Mouse (Mus musculus) thymus, adult 18-20 months (tissue): ENCODE measurements around the gene Actb.
A peak's percentile ranks its signal among the peaks of the same experiment; 100 is the strongest.
"Not testable (repeated sequence)": the region's sequence is repeated elsewhere in the genome, so short reads cannot be mapped to it uniquely, and the experiment has no call there.

Experiments
- DNase-seq, 2 experiments: peaks; one replicate each; pipeline ENCODE4 v3.0.0; 2022; ENCODE audit warnings: mixed read lengths in 2 of 2

Actb gene

GRCm38 (mm10) chr5:142901355-142901802 is 5.2 kb downstream of the Actb start:
- no peak for DNase-seq

- DNase-seq: no peak
Observed at GRCm38 (mm10) chr5:142900651-142901050, 5.9 kb downstream of the Actb start.

GRCm38 (mm10) chr5:142899932-142900533 is 6.5 kb downstream of the Actb start:
- DNase-seq: no peak

- no peak for DNase-seq
Observed at GRCm38 (mm10) chr5:142899057-142899601, 7.4 kb downstream of the Actb start.

GRCm38 (mm10) chr5:142898316-142898715 is 8.2 kb downstream of the Actb start:
- no peak for DNase-seq

- no peak for DNase-seq
Observed at GRCm38 (mm10) chr5:142897568-142898248, 8.8 kb downstream of the Actb start.

- DNase-seq: no peak
Observed at GRCm38 (mm10) chr5:142896713-142897112, 9.8 kb downstream of the Actb start.

- DNase-seq: no peak
Observed at GRCm38 (mm10) chr5:142896192-142896591, 10.4 kb downstream of the Actb start.

GRCm38 (mm10) chr5:142894918-142895613 is 11.5 kb downstream of the Actb start, which contains the start of gene Fbxl18:
TSS of gene Fbxl18 (minus strand) at chr5:142895421.
- DNase-seq: peak; percentile 78 to 80

GRCm38 (mm10) chr5:142891396-142891795 is 15.2 kb downstream of the Actb start:
- peak in 1 of 2 experiments; percentile 46 for DNase-seq

GRCm38 (mm10) chr5:142887533-142887932 is 19.0 kb downstream of the Actb start:
- DNase-seq: not testable (repeated sequence)

- no peak for DNase-seq
Observed at GRCm38 (mm10) chr5:142886761-142887160, 19.8 kb downstream of the Actb start.

- DNase-seq: no peak
Observed at GRCm38 (mm10) chr5:142886181-142886580, 20.4 kb downstream of the Actb start.

GRCm38 (mm10) chr5:142882471-142882870 is 24.1 kb downstream of the Actb start:
- no peak for DNase-seq

GRCm38 (mm10) chr5:142881936-142882335 is 24.6 kb downstream of the Actb start:
- DNase-seq: no peak

GRCm38 (mm10) chr5:142880806-142881516 is 25.6 kb downstream of the Actb start:
- DNase-seq: no peak

- DNase-seq: no peak
Observed at GRCm38 (mm10) chr5:142880246-142880645, 26.3 kb downstream of the Actb start.

GRCm38 (mm10) chr5:142879318-142880175 is 27.0 kb downstream of the Actb start:
- DNase-seq: peak; percentile 55 to 63

GRCm38 (mm10) chr5:142878570-142878969 is 28.0 kb downstream of the Actb start:
- no peak for DNase-seq

GRCm38 (mm10) chr5:142877337-142878280 is 28.9 kb downstream of the Actb start:
- DNase-seq: peak; percentile 84 to 88

GRCm38 (mm10) chr5:142876896-142877295 is 29.7 kb downstream of the Actb start:
- no peak for DNase-seq
